In the genomic region with DNA sequence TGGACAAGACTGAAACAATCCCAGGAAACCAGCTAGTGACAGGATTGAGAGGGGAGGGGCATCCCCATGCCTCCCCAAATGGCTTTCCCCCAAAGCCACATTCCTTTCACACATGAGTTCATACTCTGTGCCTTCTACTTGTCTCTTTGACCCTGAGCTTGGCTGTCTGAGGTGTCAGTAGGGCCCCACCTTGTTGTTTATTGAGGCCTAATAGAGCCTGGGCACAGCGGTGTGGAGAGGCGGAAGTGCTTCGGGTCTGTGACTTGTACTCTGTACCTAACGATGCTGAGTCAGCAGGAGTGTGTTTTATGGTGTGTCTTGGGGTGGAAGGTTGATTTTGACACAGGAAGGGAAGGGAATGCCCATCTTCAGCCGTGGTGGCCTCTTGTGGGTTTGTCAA, we compare ENCODE assay signal across 12 mouse cellular contexts. TPM values are rescaled to one million over a fixed set of nuclear protein-coding genes. Genes with fewer than 3 reads are reported as not detected.
A peak's percentile ranks its signal among the peaks of the same experiment; 100 is the strongest.
DNase-seq lines count a peak whose midpoint lies in the region.
"Had no signal": no experiment of that assay in that cellular context is flagged by ENCODE, and none has a peak within 500 bp of the region (broad histone marks: within the 10 kb centered on the region; RNA-seq: fewer than 3 reads in every experiment).

No protein-coding gene starts in this region.

- H3K4me1 ChIP-seq in heart, embryonic 10.5 days = peaks cover 81% of the 10 kb centered on the region

- no peak for DNase-seq in heart, embryonic 10.5 days (ENCODE audit: low spot score)
- DNase-seq in heart, postnatal 4 days = no peak
- DNase-seq in urinary bladder, postnatal 14 days (ENCODE audit: low spot score) = peak; percentile 18
- DNase-seq in urinary bladder, adult 18-20 months (ENCODE audit: low spot score in 2 of 2) = no peak
- peak; percentile 60 for DNase-seq in kidney, postnatal 10 days
- no peak for DNase-seq in neural tube, embryonic 10.5 days (ENCODE audit: extremely low spot score, low spot score)
- no peak for DNase-seq in adipocyte (ENCODE audit: low spot score)
- DNase-seq in urinary bladder, adult 2 months (ENCODE audit: low spot score) = no peak
- DNase-seq: adrenal gland, adult 8-10 months; gastrocnemius, postnatal 10 days; left cerebral cortex, postnatal 4 days had no signal

- WGBS in heart, embryonic 10.5 days = 74% methylated on average over 5 of the region's 5 CpGs

- no peak overlapping the region for H3K4me3 ChIP-seq in heart, embryonic 10.5 days

- H3K36me3 ChIP-seq in heart, embryonic 10.5 days = peaks cover 75% of the 10 kb centered on the region

- H3K27me3 ChIP-seq in heart, embryonic 10.5 days (ENCODE audit: insufficient read depth, poor library complexity, severe bottlenecking) = no peaks in the 10 kb centered on the region

- peak overlapping the region; percentile 80 for H3K27ac ChIP-seq in heart, embryonic 10.5 days
- H3K27ac ChIP-seq: macrophage had no signal

- no peaks in the 10 kb centered on the region for H3K9me3 ChIP-seq in heart, embryonic 10.5 days

RNA-seq across cellular contexts. Expression of a gene that starts 26.4 kb away (rescaled TPM):
- 77.8 and 153 TPM in 2 replicates for polyA plus RNA-seq in heart, embryonic 10.5 days (2016; fragmentation: Nextera tagmentation; extraction: Ambion mirVana)
- 100 to 1,000 TPM; 281 to 298 TPM for total RNA-seq in heart, postnatal 4 days (2021)
- 22.9 and 26.8 TPM in 2 replicates for polyA plus RNA-seq in urinary bladder, adult 2 months (2012; rRNA removed)

Comparison
In these comparisons a context has a peak if more than half of its experiments do, and no peak if none do; other contexts are left out.
1. DNase-seq: peak in urinary bladder, postnatal 14 days (single experiment) and kidney, postnatal 10 days (single experiment); none in heart, embryonic 10.5 days (single experiment), heart, postnatal 4 days (single experiment), urinary bladder, adult 18-20 months (0 of 2), neural tube, embryonic 10.5 days (single experiment), adipocyte (single experiment) and urinary bladder, adult 2 months (single experiment).